Mouse (Mus musculus) heart, embryonic 13.5 days (tissue): ENCODE measurements around the gene Gabrr2. TPM values are rescaled to one million over a fixed set of nuclear protein-coding genes. Genes with fewer than 3 reads are reported as not detected.
A peak's percentile ranks its signal among the peaks of the same experiment; 100 is the strongest.
"Not testable (repeated sequence)": the region's sequence is repeated elsewhere in the genome, so short reads cannot be mapped to it uniquely, and the experiment has no call there.

Experiments used
- ATAC-seq: fragments of 200-750 bp; cut with Nextera tagmentation; 2 replicates; pipeline ENCODE4 v1.8.0; 2017; ENCODE audit warnings: moderate TSS enrichment; ENCODE audit not compliant: insufficient number of reproducible peaks, low FRiP score, low TSS enrichment; ENCODE audit errors: extremely low read depth
- H3K27ac ChIP-seq: fragments of 300-500 bp; sonication (generic); replicated peaks from 2 replicates; pipeline ENCODE4 v1.5.1; 2015; ENCODE audit warnings: moderate library complexity, mild to moderate bottlenecking, inconsistent platforms
- H3K27me3 ChIP-seq: fragments of 300-500 bp; sonication (generic); replicated peaks from 2 replicates; pipeline ENCODE4 v1.6.1; 2015; ENCODE audit warnings: mild to moderate bottlenecking, inconsistent platforms
- H3K36me3 ChIP-seq: fragments of 300-500 bp; sonication (generic); 2 replicates; pipeline ENCODE4 v1.6.1; 2015; ENCODE audit warnings: mild to moderate bottlenecking, inconsistent platforms
- H3K4me1 ChIP-seq: fragments of 300-500 bp; sonication (generic); 2 replicates; pipeline ENCODE4 v1.6.1; 2015; ENCODE audit warnings: inconsistent platforms
- H3K4me2 ChIP-seq: fragments of 300-500 bp; sonication (generic); 2 replicates; pipeline ENCODE4 v1.6.1; 2015; ENCODE audit warnings: inconsistent platforms, mild to moderate bottlenecking, moderate library complexity
- H3K4me3 ChIP-seq: fragments of 300-500 bp; sonication (generic); 2 replicates; pipeline ENCODE4 v1.5.1; 2015; ENCODE audit warnings: moderate library complexity, mild to moderate bottlenecking, inconsistent platforms
- H3K9ac ChIP-seq: fragments of 300-500 bp; sonication (generic); 2 replicates; pipeline ENCODE4 v1.6.1; 2015; ENCODE audit warnings: inconsistent platforms, mild to moderate bottlenecking, moderate library complexity
- H3K9me3 ChIP-seq: fragments of 300-500 bp; sonication (generic); 2 replicates; pipeline ENCODE4 v1.6.1; 2016; ENCODE audit warnings: inconsistent platforms
- WGBS: fragments of 180-500 bp; shearing (Covaris S2); methylation state at CpG from one replicate; pipeline ENCODE4 v1.1.7; 2015; ENCODE audit warnings: mixed read lengths; 5-methylcytosine and 5-hydroxymethylcytosine counted together
- polyA plus RNA-seq: library from polyadenylated mRNA; unstranded; fragments of >200 nt; fragmentation: Nextera tagmentation; extraction: Ambion mirVana; gene quantifications from 2 replicates; pipeline ENCODE4 v1.2.1, GENCODE M21; 2015

Gabrr2 gene
- polyA plus RNA-seq, 1 experiment from 2014 or later, result 0.13 TPM

DNA sequence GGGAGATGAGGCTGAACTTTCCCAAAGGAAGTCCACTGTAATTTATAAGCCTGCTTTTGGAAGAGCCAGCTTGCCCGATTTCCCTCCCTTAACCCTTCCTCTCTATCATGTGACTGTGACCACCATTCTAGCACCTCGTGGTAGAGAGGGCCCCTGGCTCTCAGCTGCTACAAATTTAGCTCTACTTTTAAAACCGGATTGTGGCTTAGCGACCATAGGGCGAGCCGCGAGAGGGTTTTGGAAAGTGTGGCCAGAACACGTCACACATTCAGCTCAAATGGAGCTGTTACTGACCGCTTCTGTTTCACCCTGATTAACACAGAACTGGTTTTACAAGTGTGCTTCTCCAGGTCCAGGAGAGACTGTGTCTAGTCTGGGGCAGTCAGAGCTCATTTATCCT lies 48.6 kb downstream of the Gabrr2 start:
- WGBS, result 77% methylated on average over 9 of the region's 9 CpGs

DNA sequence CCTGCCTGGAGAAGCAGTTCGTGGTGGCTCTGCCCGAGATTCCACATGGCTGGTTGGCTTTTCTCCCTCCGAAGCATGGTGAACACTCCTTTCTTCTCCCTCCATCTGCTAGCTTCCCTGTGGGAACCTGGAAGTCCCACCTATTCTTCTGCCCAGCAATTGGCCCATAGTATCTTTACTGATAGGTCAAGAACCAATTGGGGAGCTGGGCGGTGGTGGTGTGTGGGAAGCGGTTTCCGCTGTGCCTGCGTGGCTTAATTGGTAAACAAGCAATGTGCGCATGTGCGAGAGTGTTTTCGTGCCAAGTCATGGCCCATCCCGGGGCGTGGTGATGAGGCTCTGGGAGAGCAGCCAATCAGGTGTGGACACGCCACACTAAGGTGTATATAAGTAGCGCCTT lies 50.1 kb downstream of the Gabrr2 start:
- H3K4me3 ChIP-seq, H3K9ac ChIP-seq, H3K36me3 ChIP-seq, H3K4me1 ChIP-seq, H3K27me3 ChIP-seq, H3K4me2 ChIP-seq, ATAC-seq, H3K9me3 ChIP-seq, H3K27ac ChIP-seq: not testable (repeated sequence)
- WGBS, result 86% methylated on average over 14 of the region's 14 CpGs

More for the DNA sequence above, 48.6 kb downstream of the Gabrr2 start:
- H3K27me3 ChIP-seq, result no peaks in the 10 kb centered on the region
- H3K9me3 ChIP-seq, result peaks cover 8% of the 10 kb centered on the region; the same call in 1 of the 2 replicates
- no peak overlapping the region for H3K27ac ChIP-seq
- H3K4me2 ChIP-seq, result no peak overlapping the region
- H3K36me3 ChIP-seq, result no peaks in the 10 kb centered on the region
- peaks cover 9% of the 10 kb centered on the region for H3K4me1 ChIP-seq
- ATAC-seq, result no peak
- no peak overlapping the region for H3K9ac ChIP-seq
- H3K4me3 ChIP-seq, result no peak overlapping the region

- H3K4me2 ChIP-seq, H3K4me3 ChIP-seq, H3K4me1 ChIP-seq, H3K9me3 ChIP-seq, ATAC-seq, H3K9ac ChIP-seq, H3K27me3 ChIP-seq, H3K27ac ChIP-seq, H3K36me3 ChIP-seq: not testable (repeated sequence)
- WGBS, result 4% methylated on average over 3 of the region's 3 CpGs
These were observed 56.3 kb downstream of the Gabrr2 start for GRCm38 (mm10) chr4:33119118-33119517.

- H3K4me1 ChIP-seq, result peaks cover 10% of the 10 kb centered on the region
- 73% methylated on average over 6 of the region's 6 CpGs for WGBS
- no peak overlapping the region for H3K4me2 ChIP-seq
- H3K9me3 ChIP-seq, result no peaks in the 10 kb centered on the region
- H3K36me3 ChIP-seq, result no peaks in the 10 kb centered on the region
- no peak overlapping the region for H3K9ac ChIP-seq
- no peak for ATAC-seq
- no peak overlapping the region for H3K27ac ChIP-seq
- no peaks in the 10 kb centered on the region for H3K27me3 ChIP-seq
- no peak overlapping the region for H3K4me3 ChIP-seq
These were observed 61.7 kb downstream of the Gabrr2 start for GRCm38 (mm10) chr4:33124493-33124892.

DNA sequence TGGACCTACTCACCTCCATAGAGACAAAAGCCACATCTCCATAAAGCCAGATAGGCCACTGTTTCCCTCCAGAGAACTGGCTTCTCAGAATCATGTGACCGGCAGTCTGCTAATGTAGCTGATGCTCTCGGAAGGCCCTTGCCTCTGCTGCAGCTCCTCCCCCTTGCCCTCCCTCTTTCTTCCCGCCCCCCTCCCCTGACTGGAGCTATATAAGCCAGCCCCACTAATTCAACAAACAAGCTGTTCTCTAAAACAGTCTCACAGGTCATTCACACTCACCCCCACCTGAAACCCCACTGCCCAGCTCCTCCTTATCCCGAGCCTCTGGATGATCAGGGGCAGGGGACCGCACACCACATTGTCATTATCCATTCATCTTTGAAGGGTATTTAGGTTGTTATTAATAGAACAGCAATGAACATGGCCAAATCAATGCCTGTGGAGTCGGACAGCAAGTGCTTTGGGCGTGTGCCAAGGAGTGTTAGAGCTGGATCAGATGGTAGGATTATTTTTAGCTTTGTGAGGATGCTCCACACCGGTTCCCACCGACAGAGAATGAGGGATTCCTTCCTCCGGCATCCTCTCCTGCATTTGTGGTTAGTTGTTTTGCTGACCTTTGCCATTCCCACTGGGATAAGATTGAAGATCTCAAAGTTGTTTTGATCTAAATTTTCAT lies 62.7 kb downstream of the Gabrr2 start:
- Histone ChIP-seq H3K4me2 (peak overlapping the region; percentile 32), H3K27ac (peak overlapping the region; percentile 51), H3K4me3 (no peak overlapping the region), H3K9me3 (no peaks in the 10 kb centered on the region), H3K36me3 (no peaks in the 10 kb centered on the region), H3K27me3 (no peaks in the 10 kb centered on the region), H3K9ac (no peak overlapping the region), H3K4me1 (peaks cover 10% of the 10 kb centered on the region)
- no peak for ATAC-seq
- 34% methylated on average over 10 of the region's 10 CpGs for WGBS

DNA sequence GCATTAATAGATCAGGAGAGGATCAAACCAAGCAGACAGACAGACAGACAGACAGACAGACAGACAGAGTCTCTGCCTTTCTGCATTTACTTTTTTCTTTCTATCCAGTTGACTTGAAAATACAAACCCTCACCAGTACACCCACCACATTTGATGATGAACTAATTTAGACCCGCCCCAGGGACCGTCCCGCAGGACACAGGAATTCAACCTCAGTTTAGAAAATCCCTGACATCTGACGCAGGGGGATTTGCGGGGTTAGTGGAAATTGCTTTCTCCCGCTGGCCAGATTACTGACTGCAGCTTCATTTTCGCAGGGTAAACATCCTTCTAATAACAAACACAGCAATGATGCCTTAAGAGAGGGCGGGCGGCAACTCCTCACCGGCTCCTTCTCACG lies 69.4 kb downstream of the Gabrr2 start, which contains the start of gene Gabrr1:
Gene Gabrr1, plus strand, starts transcription at position 301 of the 400 bp plus-strand sequence.
- Histone ChIP-seq H3K4me2 (no peak within 1 kb of the TSS), H3K27me3 (no peaks in the 10 kb centered on the region), H3K9ac (no peak within 1 kb of the TSS), H3K36me3 (no peaks in the 10 kb centered on the region), H3K4me3 (no peak within 1 kb of the TSS), H3K9me3 (no peaks in the 10 kb centered on the region), H3K27ac (no peak within 1 kb of the TSS), H3K4me1 (no peaks in the 10 kb centered on the region)
- WGBS, result 69% methylated on average over 11 of the region's 11 CpGs
- ATAC-seq, result no peak

Other genes starting within 250 kb of the Gabrr2 start
- gene Ankrd6, start 112.2 kb upstream of the Gabrr2 start, polyA plus RNA-seq, result 4.2 and 5.0 TPM in 2 replicates
- gene Rragd, start 80.0 kb upstream of the Gabrr2 start, polyA plus RNA-seq, result 40.9 and 43.3 TPM in 2 replicates
- gene Ube2j1, start 31.6 kb upstream of the Gabrr2 start, polyA plus RNA-seq, result 27.5 and 32.8 TPM in 2 replicates
- 0.10 and 0.19 TPM in 2 replicates for gene Gabrr1, start 69.5 kb downstream of the Gabrr2 start, polyA plus RNA-seq
- 0.99 and 1.6 TPM in 2 replicates for gene Pm20d2, start 126.7 kb downstream of the Gabrr2 start, polyA plus RNA-seq
- 2.7 and 2.9 TPM in 2 replicates for gene Srsf12, start 146.0 kb downstream of the Gabrr2 start, polyA plus RNA-seq
- 72.8 and 80.0 TPM in 2 replicates for gene Pnrc1, start 227.2 kb downstream of the Gabrr2 start, polyA plus RNA-seq
- 14.9 and 15.9 TPM in 2 replicates for gene Rngtt, start 247.3 kb downstream of the Gabrr2 start, polyA plus RNA-seq